Mouse (Mus musculus): ENCODE measurements around the gene Scfd2.

DNA sequence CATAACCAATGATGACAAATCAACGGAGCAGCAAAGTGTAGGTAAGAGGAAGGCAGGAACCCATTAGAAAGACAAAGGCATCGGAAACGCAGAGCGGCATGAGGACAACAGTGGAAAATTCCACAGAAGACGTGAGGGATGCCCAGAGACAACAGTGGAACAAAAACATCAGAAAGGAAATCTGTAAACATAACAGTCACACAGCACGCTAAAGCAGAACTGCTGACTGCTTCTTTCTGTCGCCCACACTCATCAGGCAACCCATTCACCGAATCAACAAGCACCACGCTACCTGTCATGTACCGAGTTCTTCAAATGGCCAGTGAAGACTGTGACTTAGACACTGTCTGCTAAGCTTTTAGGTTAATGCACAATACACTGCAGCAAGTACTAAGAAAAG, 55.0 kb downstream of the Scfd2 start:
- no peak for TF ChIP-seq CTCF (IDR thresholded peaks at IDR 0.05; ENCODE audit: low read depth)
- TF ChIP-seq EP300 (IDR thresholded peaks at IDR 0.05; ENCODE audit: low read depth), result no peak
